Mouse (Mus musculus) ovary, adult 2 months (tissue): ENCODE results near the gene Olfr845. TPM values are rescaled to one million over a fixed set of nuclear protein-coding genes. Genes with fewer than 3 reads are reported as not detected.

Experiments
- polyA plus RNA-seq: library from polyadenylated mRNA; depleted of rRNA; stranded (reverse); fragments of >200 nt; gene quantifications from 2 replicates; pipeline ENCODE4 v1.2.3, GENCODE M21; 2012; rRNA removed

Olfr845 gene
- not detected in 2 replicates for polyA plus RNA-seq

GRCm38 (mm10) chr9:19336157-19336556 lies at the start of gene Olfr845:
TSS of gene Olfr845 (plus strand) at chr9:19336457.

DNA sequence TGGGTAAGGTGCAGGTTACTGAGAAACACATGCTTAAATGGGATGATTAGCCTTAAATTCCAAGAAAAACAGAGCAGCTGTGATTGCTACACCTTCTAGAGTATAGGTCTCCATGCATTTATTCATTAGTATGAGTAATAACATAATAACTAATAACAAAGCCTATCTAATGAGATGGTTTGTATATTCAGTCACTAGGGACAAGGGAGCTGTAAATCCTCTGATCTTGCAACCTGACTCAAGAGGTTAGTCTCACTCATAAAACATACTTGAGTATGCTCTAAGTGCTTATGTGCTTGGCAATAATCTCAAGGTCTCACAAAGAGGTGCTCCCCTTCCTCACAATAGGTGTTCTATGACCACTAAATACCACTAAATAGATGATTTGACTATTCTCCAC lies 20.2 kb upstream of the Olfr845 start, which contains the start of gene Olfr844:
Olfr844 (plus strand) TSS at position 301 of the 400 bp plus-strand sequence.

GRCm38 (mm10) chr9:19363905-19364304 lies 27.6 kb downstream of the Olfr845 start, which contains the start of gene Olfr846:
TSS of gene Olfr846 (minus strand) at chr9:19364005.

DNA sequence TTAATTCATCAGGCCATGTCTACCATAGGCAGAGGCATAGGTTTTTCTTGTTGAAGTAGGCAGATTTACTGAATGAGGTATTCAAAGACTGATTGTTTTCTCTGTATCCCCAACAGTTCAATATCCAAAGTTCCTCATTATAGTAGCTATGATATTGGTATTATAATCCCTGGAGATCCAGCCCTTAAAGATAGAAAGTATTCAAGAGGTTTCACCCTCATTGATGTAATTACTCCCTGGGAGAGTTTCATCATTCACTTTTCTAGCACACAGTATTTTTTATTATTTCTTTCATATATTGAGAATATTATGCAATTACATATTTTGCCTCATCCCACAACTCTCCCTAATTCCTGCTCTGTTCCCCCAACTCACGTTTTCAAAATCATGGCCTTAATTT lies 42.3 kb downstream of the Olfr845 start, which contains the start of gene Olfr847:
Olfr847 (minus strand) TSS at position 101 of the 400 bp plus-strand sequence.

Other genes starting within 250 kb of the Olfr845 start
- gene Olfr836, start 216.1 kb upstream of the Olfr845 start, polyA plus RNA-seq = not detected in 2 replicates
- not detected in 2 replicates for gene Olfr837, start 200.1 kb upstream of the Olfr845 start, polyA plus RNA-seq
- gene Olfr839-ps1, start 159.1 kb upstream of the Olfr845 start, polyA plus RNA-seq = not detected in 2 replicates
- gene Olfr843, start 84.5 kb upstream of the Olfr845 start, polyA plus RNA-seq = not detected in 2 replicates
- gene Olfr844, start 20.1 kb upstream of the Olfr845 start, polyA plus RNA-seq = not detected in 2 replicates
- not detected in 2 replicates for gene Olfr846, start 27.5 kb downstream of the Olfr845 start, polyA plus RNA-seq
- gene Olfr847, start 42.2 kb downstream of the Olfr845 start, polyA plus RNA-seq = not detected in 2 replicates
- gene Olfr849, start 103.8 kb downstream of the Olfr845 start, polyA plus RNA-seq = not detected in 2 replicates
- not detected in 2 replicates for gene Olfr850, start 141.8 kb downstream of the Olfr845 start, polyA plus RNA-seq
- not detected in 2 replicates for gene Olfr851, start 156.8 kb downstream of the Olfr845 start, polyA plus RNA-seq
- gene Olfr853, start 204.6 kb downstream of the Olfr845 start, polyA plus RNA-seq = not detected in 2 replicates
- gene Olfr854, start 230.9 kb downstream of the Olfr845 start, polyA plus RNA-seq = not detected in 2 replicates
- gene Olfr855, start 246.2 kb downstream of the Olfr845 start, polyA plus RNA-seq = not detected in 2 replicates